Mouse (Mus musculus) heart, adult 2 months (tissue): Measurements from ENCODE around the gene Iqsec1. TPM values are rescaled to one million over a fixed set of nuclear protein-coding genes. Genes with fewer than 3 reads are reported as not detected.

Source experiments
- DNase-seq, 2 experiments: peaks; one replicate each; pipeline ENCODE4 v3.0.0; 2021
- H3K27ac ChIP-seq: fragments of 200-600 bp; 2 replicates; pipeline ENCODE4 v1.8.1; 2022
- H3K27me3 ChIP-seq: fragments of 200-500 bp; 2 replicates; pipeline ENCODE4 v1.6.1; 2012; ENCODE audit warnings: mild to moderate bottlenecking, low read length, inconsistent platforms, mixed read lengths; ENCODE audit not compliant: control insufficient read depth, insufficient read depth
- H3K36me3 ChIP-seq: fragments of 200-500 bp; 2 replicates; pipeline ENCODE4 v1.6.1; 2012; ENCODE audit warnings: low read length, inconsistent platforms; ENCODE audit not compliant: control insufficient read depth, insufficient read depth
- H3K4me1 ChIP-seq: fragments of 200-500 bp; 2 replicates; pipeline ENCODE4 v1.6.1; 2011; ENCODE audit warnings: low read length; ENCODE audit not compliant: control insufficient read depth, insufficient read depth
- H3K4me3 ChIP-seq: fragments of 200-600 bp; 2 replicates; pipeline ENCODE4 v1.8.1; 2022
- H3K79me2 ChIP-seq: fragments of 200-500 bp; replicated peaks from 2 replicates; pipeline ENCODE4 v1.6.1; 2012; ENCODE audit warnings: mild to moderate bottlenecking, inconsistent platforms, low read length, moderate library complexity, mixed read lengths; ENCODE audit not compliant: control insufficient read depth, insufficient read depth
- H3K9ac ChIP-seq: fragments of 200-500 bp; 2 replicates; pipeline ENCODE4 v1.6.1; 2012; ENCODE audit warnings: low read depth, mild to moderate bottlenecking, control low read depth, inconsistent platforms, low read length, mixed read lengths
- CTCF ChIP-seq: fragments of 200-600 bp; IDR thresholded peaks from 2 replicates; pipeline ENCODE4 v1.8.1; 2022; ENCODE audit warnings: antibody characterized with exemption, mild to moderate bottlenecking, moderate library complexity
- EP300 ChIP-seq: fragments of 200-500 bp; IDR thresholded peaks from 2 replicates; pipeline ENCODE4 v1.6.1; 2011; ENCODE audit warnings: low read depth, low read length, control low read depth; ENCODE audit not compliant: insufficient read depth
- POLR2A ChIP-seq: fragments of 200-500 bp; IDR thresholded peaks from 2 replicates; pipeline ENCODE4 v1.6.1; 2011; ENCODE audit warnings: mild to moderate bottlenecking, low read depth, low read length, control low read depth; ENCODE audit not compliant: insufficient read depth
- WGBS: fragments of 180-500 bp; shearing (Covaris S2); methylation state at CpG from one replicate; pipeline ENCODE4 v1.1.7; 2018; 5-methylcytosine and 5-hydroxymethylcytosine counted together
- intact Hi-C: fragments of 180-260 bp; cut with DNase I; formaldehyde crosslinking; loops from one replicate; pipeline ENCODE4 v1.15.1; 2025
- polyA plus RNA-seq: library from polyadenylated mRNA; depleted of rRNA; stranded (reverse); fragments of >200 nt; gene quantifications from 2 replicates; pipeline ENCODE4 v1.2.3, GENCODE M21; 2012
- total RNA-seq, 2 experiments: library from RNA; stranded (reverse); gene quantifications; 2 replicates each; pipeline ENCODE4 v1.2.3; 2021

The Iqsec1 gene
- total and polyA plus RNA-seq, 3 experiments: 100 to 147 (median 146) TPM

DNA sequence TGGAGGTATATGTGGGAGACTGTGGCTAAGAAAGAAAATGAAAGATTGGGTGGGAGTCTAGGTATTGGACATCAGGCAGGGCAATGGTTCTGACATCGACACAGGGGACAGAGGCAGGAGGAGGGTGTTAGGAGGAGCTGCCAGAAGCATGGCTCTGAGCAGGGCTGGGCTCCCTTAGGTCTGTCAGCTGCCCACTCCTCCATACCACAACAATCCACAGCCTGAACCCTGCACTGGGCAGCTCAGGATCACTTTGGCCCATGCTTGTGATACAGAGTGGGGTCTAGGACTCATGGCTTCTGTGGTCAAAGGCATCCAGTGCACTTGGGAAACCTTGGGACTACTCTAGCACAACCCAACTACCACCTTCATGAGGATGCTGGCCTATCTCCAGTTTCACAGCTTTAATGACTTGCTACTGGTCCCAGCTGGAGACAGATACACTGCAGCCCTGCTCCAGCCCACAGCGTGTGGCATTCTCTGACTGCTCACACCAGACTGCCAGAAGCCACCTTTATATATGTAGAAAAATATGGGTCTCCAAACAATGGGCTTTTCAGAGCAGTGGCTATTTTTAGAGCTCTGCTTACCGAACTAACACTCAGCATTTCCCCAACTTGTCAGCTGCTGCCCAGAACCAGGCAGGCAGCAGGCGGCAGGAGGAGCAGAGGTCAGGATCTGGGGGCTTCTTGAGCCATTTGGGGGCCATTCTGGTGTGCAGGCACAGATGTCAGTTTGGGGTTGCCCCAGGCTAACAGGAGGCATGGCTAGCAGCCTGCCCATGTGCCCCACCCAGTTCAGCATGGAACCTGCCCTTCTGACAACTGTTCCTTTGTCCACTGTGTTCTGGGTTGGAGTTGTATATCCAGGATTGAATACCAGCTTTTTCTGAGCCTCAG is 285.4 kb downstream of the Iqsec1 start:
- no peak overlapping the region for H3K4me3 ChIP-seq
- peaks cover 25% of the 10 kb centered on the region for H3K36me3 ChIP-seq
- H3K27me3 ChIP-seq: no peaks in the 10 kb centered on the region
- H3K27ac ChIP-seq: peak overlapping the region; percentile 83
- peak overlapping the region; percentile 5; the same call in 1 of the 2 replicates for H3K9ac ChIP-seq
- TF ChIP-seq POLR2A: no peak
- peaks cover 77% of the 10 kb centered on the region for H3K4me1 ChIP-seq
- no peak for DNase-seq
- 20% methylated on average over 4 of the region's 4 CpGs for WGBS
- peaks cover 4% of the 10 kb centered on the region for H3K79me2 ChIP-seq
- intact Hi-C loops: no loop called here

DNA sequence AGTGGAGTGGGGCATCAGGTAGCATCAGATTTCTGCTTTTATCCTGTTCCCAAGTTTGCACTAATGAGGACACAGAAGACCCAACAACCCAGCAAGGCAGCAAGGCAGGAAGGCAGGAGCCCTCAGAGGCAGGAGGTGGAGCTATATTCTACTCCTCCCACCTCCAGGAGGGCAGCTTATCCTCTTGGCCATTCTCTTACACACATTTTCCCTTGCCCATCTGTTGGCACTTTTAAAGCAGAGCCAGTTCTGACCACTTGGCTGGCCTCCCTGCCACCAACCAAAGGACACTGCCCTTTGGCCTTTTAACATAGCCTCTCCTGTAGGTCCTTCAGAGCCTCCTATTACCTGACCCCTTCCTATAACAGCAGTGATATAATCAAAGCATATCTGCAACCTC is 286.3 kb downstream of the Iqsec1 start:
- intact Hi-C loops: no loop called here
- no peak overlapping the region for H3K9ac ChIP-seq
- peaks cover 72% of the 10 kb centered on the region for H3K4me1 ChIP-seq

DNA sequence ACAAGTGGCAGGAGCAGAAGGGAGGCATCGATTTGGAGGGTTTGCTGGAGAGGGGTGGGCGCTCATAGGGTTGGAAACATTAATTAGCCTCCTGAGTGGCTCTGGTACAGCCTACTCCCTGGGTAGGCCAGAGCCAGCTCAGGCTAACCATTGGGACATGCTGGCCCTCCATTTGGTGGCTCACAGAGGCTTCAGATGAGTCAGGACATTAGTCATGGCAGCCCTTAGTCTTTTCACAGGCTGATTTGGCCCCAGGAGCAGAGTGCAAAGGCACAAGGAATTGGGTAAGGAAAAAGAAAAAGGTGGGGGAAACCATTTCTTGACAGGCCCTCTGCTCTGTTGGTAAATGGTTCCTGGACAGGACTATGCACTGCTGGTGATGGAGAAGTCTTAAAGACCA is 287.1 kb downstream of the Iqsec1 start:
- Histone ChIP-seq H3K9ac (no peak overlapping the region), H3K27ac (peak overlapping the region; percentile 67), H3K27me3 (no peaks in the 10 kb centered on the region), H3K79me2 (peaks cover 4% of the 10 kb centered on the region), H3K4me3 (no peak overlapping the region), H3K4me1 (peaks cover 70% of the 10 kb centered on the region), H3K36me3 (peaks cover 20% of the 10 kb centered on the region)
- WGBS: 84% methylated on average over 2 of the region's 2 CpGs
- intact Hi-C loops: no loop called here
- TF ChIP-seq POLR2A (no peak), EP300 (no peak), CTCF (no peak)
- DNase-seq: no peak

More for the DNA sequence above, 286.3 kb downstream of the Iqsec1 start:
- H3K27me3 ChIP-seq: no peaks in the 10 kb centered on the region
- no peak for DNase-seq
- H3K36me3 ChIP-seq: peaks cover 19% of the 10 kb centered on the region
- no peak overlapping the region for H3K4me3 ChIP-seq
- no peak for TF ChIP-seq EP300
- TF ChIP-seq POLR2A: no peak
- TF ChIP-seq CTCF: no peak
- peak overlapping the region; percentile 83; the same call in 1 of the 2 replicates for H3K27ac ChIP-seq
- H3K79me2 ChIP-seq: peaks cover 4% of the 10 kb centered on the region

DNA sequence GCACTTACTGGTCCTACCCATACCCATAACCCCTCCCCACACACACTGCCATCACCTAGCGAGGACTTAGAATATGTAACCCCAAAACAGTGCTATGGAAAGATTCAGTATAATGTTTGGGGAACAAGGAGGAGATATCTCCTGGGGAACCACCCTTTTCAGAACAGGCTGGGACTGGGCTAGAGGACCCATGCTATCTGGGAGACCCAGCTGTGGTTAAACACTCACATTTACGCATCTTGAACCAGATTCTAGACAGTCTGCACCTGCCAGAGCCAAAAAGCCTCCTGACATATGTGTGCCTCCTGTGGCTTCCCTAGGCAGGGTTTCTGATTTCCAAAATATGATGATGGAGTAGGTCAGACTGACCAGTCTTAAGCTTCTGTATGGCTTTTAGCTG is 287.7 kb downstream of the Iqsec1 start:
- H3K27me3 ChIP-seq: no peaks in the 10 kb centered on the region
- H3K9ac ChIP-seq: no peak overlapping the region
- TF ChIP-seq EP300 (no peak), CTCF (no peak), POLR2A (no peak)
- peaks cover 4% of the 10 kb centered on the region for H3K79me2 ChIP-seq
- intact Hi-C loops: no loop called here
- DNase-seq: no peak
- peak overlapping the region; percentile 67 for H3K27ac ChIP-seq
- peaks cover 18% of the 10 kb centered on the region for H3K36me3 ChIP-seq
- no peak overlapping the region for H3K4me3 ChIP-seq
- 89% methylated on average over 2 of the region's 2 CpGs for WGBS
- peaks cover 67% of the 10 kb centered on the region for H3K4me1 ChIP-seq

DNA sequence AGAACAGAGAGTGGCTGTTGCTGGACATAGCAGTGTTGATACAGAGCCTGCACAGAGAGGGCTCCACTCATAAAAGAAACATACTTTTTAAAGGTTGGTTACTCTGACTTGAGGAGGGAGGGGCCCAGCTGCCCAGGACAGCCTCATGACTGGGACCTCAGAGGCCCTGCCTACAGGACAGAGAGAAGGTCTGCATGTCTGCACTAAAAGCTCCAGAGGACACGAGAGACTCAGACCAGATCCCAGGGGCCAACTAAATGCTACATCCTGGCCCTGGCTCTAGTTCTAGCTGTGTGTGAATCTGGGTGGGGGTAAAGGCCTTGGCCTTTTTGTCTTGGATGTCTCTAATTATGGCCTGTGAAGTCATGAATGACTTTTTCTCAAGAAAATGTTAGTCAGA is 288.4 kb downstream of the Iqsec1 start:
- Histone ChIP-seq H3K9ac (no peak overlapping the region; the same call in 1 of the 2 replicates), H3K4me1 (peaks cover 65% of the 10 kb centered on the region), H3K27ac (peak overlapping the region; percentile 67), H3K36me3 (peaks cover 22% of the 10 kb centered on the region), H3K27me3 (no peaks in the 10 kb centered on the region), H3K4me3 (no peak overlapping the region), H3K79me2 (peaks cover 4% of the 10 kb centered on the region)
- TF ChIP-seq CTCF (no peak), POLR2A (no peak), EP300 (no peak)
- intact Hi-C loops: no loop called here
- no peak for DNase-seq
- WGBS: 15% methylated on average over 1 of the region's 1 CpGs

DNA sequence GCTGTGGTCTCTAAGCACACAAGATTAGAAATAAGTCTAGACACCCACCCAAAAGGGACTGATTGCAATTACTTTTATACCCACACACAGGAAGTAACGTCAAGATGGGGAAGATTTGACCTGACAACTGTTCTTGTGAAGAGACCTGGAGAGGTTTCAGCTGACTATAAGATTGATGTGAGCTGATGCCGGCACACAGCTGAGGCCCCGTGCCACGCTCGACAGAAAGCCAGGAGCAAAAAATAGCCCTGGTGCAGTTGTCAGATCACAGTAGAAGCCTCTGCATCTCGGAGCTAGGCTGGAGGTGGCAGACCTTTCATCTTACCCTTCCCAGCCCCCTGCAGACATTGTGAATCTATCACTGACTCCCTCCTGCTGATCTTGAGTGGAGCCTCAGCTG is 289.6 kb downstream of the Iqsec1 start:
- H3K4me1 ChIP-seq: peaks cover 54% of the 10 kb centered on the region
- no peak overlapping the region for H3K9ac ChIP-seq
- TF ChIP-seq CTCF (no peak), EP300 (0 out of 2 replicates have a peak, but pooled peaks have one; percentile 9), POLR2A (no peak)
- peaks cover 18% of the 10 kb centered on the region; the same call in 1 of the 2 replicates for H3K36me3 ChIP-seq
- 56% methylated on average over 6 of the region's 6 CpGs for WGBS
- DNase-seq: peak in 1 of 2 experiments; percentile 53
- peak overlapping the region; percentile 39 for H3K27ac ChIP-seq
- intact Hi-C loops: no loop called here
- no peaks in the 10 kb centered on the region for H3K27me3 ChIP-seq
- peaks cover 4% of the 10 kb centered on the region for H3K79me2 ChIP-seq
- H3K4me3 ChIP-seq: no peak overlapping the region
